Mouse (Mus musculus) C2C12 (cell line): ENCODE measurements around the gene Kctd4.

Experiments used
- CTCF ChIP-seq: IDR thresholded peaks from one replicate; pipeline ENCODE4 v1.5.1; 2011; ENCODE audit not compliant: control insufficient read depth, insufficient read depth, insufficient read length
- MAX ChIP-seq: IDR thresholded peaks from one replicate; pipeline ENCODE4 v1.6.1; 2011; ENCODE audit warnings: mild to moderate bottlenecking, control low read depth
- MYOD1 ChIP-seq: IDR thresholded peaks from one replicate; pipeline ENCODE4 v1.6.1; 2011; ENCODE audit warnings: low read depth; ENCODE audit not compliant: control insufficient read depth, insufficient read length
- MYOG ChIP-seq: IDR thresholded peaks from one replicate; pipeline ENCODE4 v1.6.1; 2011; ENCODE audit not compliant: control insufficient read depth, insufficient read length; ENCODE audit errors: extremely low read depth
- USF1 ChIP-seq: IDR thresholded peaks from one replicate; pipeline ENCODE4 v1.6.1; 2011; ENCODE audit warnings: low read depth, mild to moderate bottlenecking, control low read depth, moderate library complexity

DNA sequence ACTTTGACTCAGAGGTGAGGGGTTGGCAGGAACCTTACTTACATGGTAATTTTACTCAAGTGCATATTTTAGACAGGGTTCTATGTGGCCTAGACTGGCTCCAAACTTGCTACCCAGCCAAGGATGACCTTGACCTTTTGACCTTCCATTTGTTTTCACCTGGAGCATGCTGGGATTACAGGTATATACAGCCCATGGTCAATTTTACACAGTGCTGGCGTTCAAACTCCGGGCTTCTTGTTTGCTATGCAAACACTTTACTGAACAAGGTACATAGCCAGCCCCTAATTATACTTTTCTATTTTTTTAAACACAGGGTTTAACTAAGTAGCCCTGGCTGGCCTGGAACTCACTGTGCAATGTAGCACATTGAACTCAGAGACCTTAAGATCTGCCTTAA is 42.1 kb upstream of the Kctd4 start:
- TF ChIP-seq MYOG (no peak), CTCF (no peak), MAX (no peak), USF1 (no peak), MYOD1 (no peak)
